Mouse (Mus musculus): ENCODE measurements around the gene Casp8.
"Not testable (repeated sequence)": the region's sequence is repeated elsewhere in the genome, so short reads cannot be mapped to it uniquely, and the experiment has no call there.

- TF ChIP-seq CTCF (IDR thresholded peaks at IDR 0.05; ENCODE audit: control insufficient read depth, insufficient read depth, insufficient read length); MYOG (IDR thresholded peaks at IDR 0.05; ENCODE audit: control insufficient read depth, extremely low read depth, insufficient read length); USF1 (IDR thresholded peaks at IDR 0.05; ENCODE audit: low read depth); MAX (IDR thresholded peaks at IDR 0.05); MYOD1 (IDR thresholded peaks at IDR 0.05; ENCODE audit: control insufficient read depth, insufficient read length, low read depth): not testable (repeated sequence)
Measured at GRCm38 (mm10) chr1:58890697-58891290, 95.6 kb downstream of the Casp8 start.

Measured in C2C12 (cell line).